Mouse (Mus musculus): ENCODE measurements around the gene Gpr18. TPM values are rescaled to one million over a fixed set of nuclear protein-coding genes. Genes with fewer than 3 reads are reported as not detected.

The Gpr18 gene
- total and polyA plus RNA-seq, 3 experiments: 33.5 to 46.2 (median 37.0) TPM

GRCm38 (mm10) chr14:121895316-121895715 lies 20.3 kb downstream of the Gpr18 start:
- Histone ChIP-seq H3K4me1 (ENCODE audit: control insufficient read depth in 1 of 2, insufficient read depth in 2 of 2) (peaks cover 16 to 68% of the 10 kb centered on the region in 2 experiments), H3K27me3 (replicated peaks) (no peaks in the 10 kb centered on the region), H3K9me3 (replicated peaks; ENCODE audit: low read length) (no peaks in the 10 kb centered on the region), H3K4me3 (replicated peaks in 1 of 3; ENCODE audit: low read depth in 2 of 3, low read length in 2 of 3, poor library complexity in 1 of 3) (no peak overlapping the region), H3K27ac (ENCODE audit: insufficient read depth, low read depth) (no peak overlapping the region), H3K9ac (ENCODE audit: insufficient read depth, low read depth) (no peak overlapping the region), H3K4me2 (ENCODE audit: insufficient read depth, low read depth, poor library complexity, severe bottlenecking) (no peak overlapping the region), H3K36me3 (replicated peaks in 1 of 2; ENCODE audit: control insufficient read depth in 1 of 2, insufficient read depth in 1 of 2, low read length in 1 of 2) (peaks cover 0 to 40% of the 10 kb centered on the region in 2 experiments), H3K79me2 (replicated peaks; ENCODE audit: control insufficient read depth, extremely low read depth, insufficient read depth, poor library complexity, severe bottlenecking) (peaks cover 7% of the 10 kb centered on the region)
- in situ Hi-C loops (cut with MboI; ENCODE audit: low pct_ligation_motif_present, low pct_unique_long_range_greater_than_20kb, low sequenced_read_pairs): no loop called here
- dilution Hi-C loops (cut with MboI; ENCODE audit: extremely low pct_ligation_motif_present, extremely low pct_unique_long_range_greater_than_20kb, low sequenced_read_pairs): no loop called here
- no peak for TF ChIP-seq CHD1 (IDR thresholded peaks at IDR 0.05; ENCODE audit: low read depth, low read length)
- peak; percentile 41; the same call in 1 of the 2 replicates for TF ChIP-seq BHLHE40 (IDR thresholded peaks at IDR 0.05; ENCODE audit: low read depth, low read length)
- TF ChIP-seq USF1 (IDR thresholded peaks at IDR 0.05; ENCODE audit: low read depth, low read length): no peak
- TF ChIP-seq JUN (IDR thresholded peaks at IDR 0.05; ENCODE audit: insufficient read depth, low read depth, low read length): no peak
- no peak for DNase-seq (ENCODE audit: extremely low read depth)

- no peak for DNase-seq (ENCODE audit: extremely low read depth)
- H3K4me3 ChIP-seq (replicated peaks in 1 of 3; ENCODE audit: low read depth in 2 of 3, low read length in 2 of 3, poor library complexity in 1 of 3): no peak overlapping the region
Observed at GRCm38 (mm10) chr14:121894511-121895135, 21.0 kb downstream of the Gpr18 start.

GRCm38 (mm10) chr14:121893747-121894146 lies 21.8 kb downstream of the Gpr18 start:
- H3K79me2 ChIP-seq (replicated peaks; ENCODE audit: control insufficient read depth, extremely low read depth, insufficient read depth, poor library complexity, severe bottlenecking): peaks cover 9% of the 10 kb centered on the region
- peaks cover 16 to 57% of the 10 kb centered on the region in 2 experiments for H3K4me1 ChIP-seq (ENCODE audit: control insufficient read depth in 1 of 2, insufficient read depth in 2 of 2)
- H3K27me3 ChIP-seq (replicated peaks): no peaks in the 10 kb centered on the region
- DNase-seq (ENCODE audit: extremely low read depth): no peak
- no peak overlapping the region for H3K9ac ChIP-seq (ENCODE audit: insufficient read depth, low read depth)
- H3K36me3 ChIP-seq (replicated peaks in 1 of 2; ENCODE audit: control insufficient read depth in 1 of 2, insufficient read depth in 1 of 2, low read length in 1 of 2): peaks cover 0 to 42% of the 10 kb centered on the region in 2 experiments
- in situ Hi-C loops (cut with MboI; ENCODE audit: low pct_ligation_motif_present, low pct_unique_long_range_greater_than_20kb, low sequenced_read_pairs): no loop called here
- H3K27ac ChIP-seq (ENCODE audit: insufficient read depth, low read depth): no peak overlapping the region
- H3K4me3 ChIP-seq (replicated peaks in 1 of 3; ENCODE audit: low read depth in 2 of 3, low read length in 2 of 3, poor library complexity in 1 of 3): no peak overlapping the region
- no peaks in the 10 kb centered on the region for H3K9me3 ChIP-seq (replicated peaks; ENCODE audit: low read length)
- TF ChIP-seq SMC3 (IDR thresholded peaks at IDR 0.05; ENCODE audit: low read depth, low read length): no peak
- no peak for TF ChIP-seq ELF1 (IDR thresholded peaks at IDR 0.05; ENCODE audit: low read depth, low read length)
- TF ChIP-seq CHD1 (IDR thresholded peaks at IDR 0.05; ENCODE audit: low read depth, low read length): no peak
- no peak for TF ChIP-seq ZNF384 (IDR thresholded peaks at IDR 0.05; ENCODE audit: low read depth, low read length)
- no peak for TF ChIP-seq ZKSCAN1 (IDR thresholded peaks at IDR 0.05; ENCODE audit: borderline replicate concordance, low read depth, low read length)
- TF ChIP-seq EP300 (IDR thresholded peaks at IDR 0.05; ENCODE audit: low read length): no peak
- TF ChIP-seq MXI1 (IDR thresholded peaks at IDR 0.05; ENCODE audit: low read depth, low read length): no peak
- no peak for TF ChIP-seq GABPA (IDR thresholded peaks at IDR 0.05; ENCODE audit: insufficient replicate concordance, low read depth, low read length)
- H3K4me2 ChIP-seq (ENCODE audit: insufficient read depth, low read depth, poor library complexity, severe bottlenecking): no peak overlapping the region
- dilution Hi-C loops (cut with MboI; ENCODE audit: extremely low pct_ligation_motif_present, extremely low pct_unique_long_range_greater_than_20kb, low sequenced_read_pairs): no loop called here

More at GRCm38 (mm10) chr14:121894511-121895135, 21.0 kb downstream of the Gpr18 start:
- in situ Hi-C loops (cut with MboI; ENCODE audit: low pct_ligation_motif_present, low pct_unique_long_range_greater_than_20kb, low sequenced_read_pairs) (no loop called here), dilution Hi-C loops (cut with MboI; ENCODE audit: extremely low pct_ligation_motif_present, extremely low pct_unique_long_range_greater_than_20kb, low sequenced_read_pairs) (no loop called here)
- Histone ChIP-seq H3K79me2 (replicated peaks; ENCODE audit: control insufficient read depth, extremely low read depth, insufficient read depth, poor library complexity, severe bottlenecking) (peaks cover 7% of the 10 kb centered on the region), H3K36me3 (replicated peaks in 1 of 2; ENCODE audit: control insufficient read depth in 1 of 2, insufficient read depth in 1 of 2, low read length in 1 of 2) (peaks cover 0 to 43% of the 10 kb centered on the region in 2 experiments), H3K4me1 (ENCODE audit: control insufficient read depth in 1 of 2, insufficient read depth in 2 of 2) (peaks cover 16 to 66% of the 10 kb centered on the region in 2 experiments), H3K27ac (ENCODE audit: insufficient read depth, low read depth) (no peak overlapping the region), H3K9me3 (replicated peaks; ENCODE audit: low read length) (no peaks in the 10 kb centered on the region), H3K4me2 (ENCODE audit: insufficient read depth, low read depth, poor library complexity, severe bottlenecking) (no peak overlapping the region), H3K9ac (ENCODE audit: insufficient read depth, low read depth) (no peak overlapping the region), H3K27me3 (replicated peaks) (no peaks in the 10 kb centered on the region)
- TF ChIP-seq ELF1 (IDR thresholded peaks at IDR 0.05; ENCODE audit: low read depth, low read length): no peak
- no peak for TF ChIP-seq MYC (IDR thresholded peaks at IDR 0.05; ENCODE audit: low read depth, low read length)
- no peak for TF ChIP-seq JUN (IDR thresholded peaks at IDR 0.05; ENCODE audit: insufficient read depth, low read depth, low read length)
- TF ChIP-seq MAZ (IDR thresholded peaks at IDR 0.05; ENCODE audit: low read depth, low read length): no peak
- no peak for TF ChIP-seq MXI1 (IDR thresholded peaks at IDR 0.05; ENCODE audit: low read depth, low read length)
- no peak for TF ChIP-seq CHD1 (IDR thresholded peaks at IDR 0.05; ENCODE audit: low read depth, low read length)
- TF ChIP-seq HCFC1 (IDR thresholded peaks at IDR 0.05; ENCODE audit: low read depth, low read length): no peak
- TF ChIP-seq IRF4 (IDR thresholded peaks at IDR 0.05; ENCODE audit: low read depth, low read length): no peak
- TF ChIP-seq MAFK (IDR thresholded peaks at IDR 0.05; ENCODE audit: insufficient replicate concordance, low read length): no peak
- TF ChIP-seq USF2 (conservative IDR thresholded peaks at IDR 0.05; ENCODE audit: low read depth, low read length): no peak
- no peak for TF ChIP-seq MEF2A (IDR thresholded peaks at IDR 0.05; ENCODE audit: borderline replicate concordance, low read depth, low read length)
- no peak for TF ChIP-seq TCF12 (IDR thresholded peaks at IDR 0.05; ENCODE audit: low read depth, low read length)
- TF ChIP-seq ETS1 (conservative IDR thresholded peaks at IDR 0.05; ENCODE audit: low read depth, low read length): no peak
- no peak for TF ChIP-seq ZMIZ1 (IDR thresholded peaks at IDR 0.05; ENCODE audit: low read depth, low read length)
- no peak for TF ChIP-seq ZKSCAN1 (IDR thresholded peaks at IDR 0.05; ENCODE audit: borderline replicate concordance, low read depth, low read length)
